Mouse (Mus musculus) G1E (cell line): ENCODE measurements around the gene Fcgr1. TPM values are rescaled to one million over a fixed set of nuclear protein-coding genes. Genes with fewer than 3 reads are reported as not detected.

Experiments used
- ATAC-seq: 2 replicates; pipeline ENCODE4 v1.8.0; 2016; ENCODE audit warnings: mild to moderate bottlenecking; ENCODE audit not compliant: insufficient number of reproducible peaks, poor library complexity, low FRiP score, severe bottlenecking; ENCODE audit errors: extremely low read depth
- DNase-seq: peaks from one replicate; pipeline ENCODE4 v3.0.0; 2012; ENCODE audit warnings: low spot score
- H3K27me3 ChIP-seq: 2 replicates; pipeline ENCODE4 v1.6.1; 2012; ENCODE audit warnings: mild to moderate bottlenecking, low read length, inconsistent platforms; ENCODE audit not compliant: insufficient read depth
- H3K36me3 ChIP-seq: replicated peaks from 2 replicates; pipeline ENCODE3; 2012; ENCODE audit warnings: mild to moderate bottlenecking, inconsistent platforms
- H3K4me1 ChIP-seq: 2 replicates; pipeline ENCODE4 v1.6.1; 2012; ENCODE audit warnings: low read depth, low read length, inconsistent platforms, mixed read lengths; ENCODE audit not compliant: insufficient read depth
- H3K4me3 ChIP-seq: 2 replicates; pipeline ENCODE4 v1.5.1; 2012; ENCODE audit warnings: low read depth, mild to moderate bottlenecking, inconsistent platforms, low read length, moderate library complexity, mixed read lengths
- H3K9me3 ChIP-seq: replicated peaks from 2 replicates; pipeline ENCODE4 v1.6.1; 2012; ENCODE audit warnings: inconsistent platforms
- CTCF ChIP-seq: IDR thresholded peaks from 2 replicates; pipeline ENCODE4 v1.5.1; 2012; ENCODE audit warnings: low read depth, low read length, inconsistent platforms, mixed read lengths
- GATA1 ChIP-seq: IDR thresholded peaks from 2 replicates; pipeline ENCODE4 v1.6.1; 2012; ENCODE audit warnings: borderline replicate concordance, low read length, inconsistent platforms, mixed read lengths
- GATA2 ChIP-seq: IDR thresholded peaks from 2 replicates; pipeline ENCODE4 v1.6.1; 2012; ENCODE audit warnings: low read depth, low read length, inconsistent platforms, borderline replicate concordance
- POLR2AphosphoS5 ChIP-seq: IDR thresholded peaks from 2 replicates; pipeline ENCODE4 v1.6.1; 2012; ENCODE audit warnings: low read depth, low read length, inconsistent platforms; ENCODE audit not compliant: insufficient replicate concordance
- TAL1 ChIP-seq: conservative IDR thresholded peaks from 2 replicates; pipeline ENCODE4 v1.6.1; 2012; ENCODE audit warnings: low read depth, low read length, inconsistent platforms, mixed read lengths
- polyA plus RNA-seq: library from polyadenylated mRNA; stranded (reverse); fragments of >175 nt; gene quantifications from 2 replicates; pipeline ENCODE4 v1.2.3, GENCODE M21; 2012
- total RNA-seq, 2 experiments: library from RNA; stranded (forward) in 1 of 2; stranded (reverse) in 1 of 2; fragments of 200-1000 nt in 1 of 2; fragments of >200 nt in 1 of 2; fragmentation: Nextera tagmentation in 1 of 2; gene quantifications; 2 replicates each; pipeline ENCODE4 v1.2.3; 2014 to 2017

Gene Fcgr1
- total and polyA plus RNA-seq, 3 experiments, result 0.16 to 0.53 TPM; not detected in 1

DNA sequence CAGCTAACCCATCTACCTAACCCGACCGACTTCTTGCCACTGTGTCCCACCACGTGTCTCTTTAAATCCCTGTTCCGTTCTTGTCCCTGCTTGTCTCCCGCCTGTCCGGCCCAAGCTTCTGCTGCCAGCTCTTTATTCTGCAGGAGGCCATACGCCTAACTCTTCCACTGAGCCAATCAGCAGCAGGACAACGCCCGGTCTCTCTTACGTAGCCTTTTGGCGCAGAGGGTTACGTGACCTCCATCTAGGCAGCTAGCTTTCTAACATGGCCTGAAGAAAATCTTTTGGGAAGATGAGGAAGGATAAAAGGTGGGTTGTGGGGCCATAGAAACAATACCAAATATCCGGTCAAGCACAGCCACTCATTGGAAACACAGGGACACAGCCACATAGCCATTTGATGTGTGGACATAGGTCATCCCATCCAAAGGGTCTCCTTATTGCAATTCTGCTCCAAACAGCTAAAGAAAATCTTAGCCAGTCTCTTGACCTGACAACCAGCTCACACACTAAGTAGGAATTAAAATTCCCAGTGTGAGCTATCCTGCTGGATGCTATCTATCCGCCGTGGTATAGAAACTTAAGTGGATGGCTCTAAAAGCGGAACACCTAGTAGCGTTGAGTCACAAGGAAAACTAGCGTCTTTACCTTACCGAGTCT lies 31.4 kb downstream of the Fcgr1 start:
- Histone ChIP-seq H3K27me3 (no peaks in the 10 kb centered on the region), H3K36me3 (no peaks in the 10 kb centered on the region), H3K4me3 (peak overlapping the region; percentile 75), H3K9me3 (no peaks in the 10 kb centered on the region), H3K4me1 (peaks cover 58% of the 10 kb centered on the region)
- peak; percentile 92 for TF ChIP-seq POLR2AphosphoS5
- no peak for TF ChIP-seq TAL1
- ATAC-seq (peak; percentile 78), DNase-seq (peak; percentile 54)

DNA sequence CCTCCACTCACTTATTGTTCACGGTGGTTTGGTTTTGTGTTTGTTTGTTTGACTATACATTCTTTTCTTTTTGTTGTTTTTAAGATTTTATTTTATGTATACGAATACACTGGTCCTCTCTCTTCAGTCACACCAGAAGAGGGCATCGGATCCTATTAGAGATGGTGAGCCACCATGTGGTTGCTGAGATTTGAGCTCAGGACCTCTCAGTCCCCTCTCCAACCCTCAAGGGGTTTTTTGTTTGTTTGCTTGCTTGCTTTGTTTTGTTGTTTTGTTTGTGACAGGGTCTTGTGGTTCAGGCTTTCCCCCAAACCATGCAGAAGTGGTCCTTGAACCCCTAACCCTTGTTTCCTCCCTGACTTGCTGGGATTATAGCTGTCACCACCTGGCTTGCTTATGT lies 32.1 kb downstream of the Fcgr1 start:
- no peak for ATAC-seq
- Histone ChIP-seq H3K9me3 (no peaks in the 10 kb centered on the region), H3K36me3 (no peaks in the 10 kb centered on the region), H3K4me3 (peak overlapping the region; percentile 75; the same call in 1 of the 2 replicates), H3K4me1 (peaks cover 58% of the 10 kb centered on the region), H3K27me3 (no peaks in the 10 kb centered on the region)
- no peak for TF ChIP-seq GATA1
- no peak for TF ChIP-seq POLR2AphosphoS5
- DNase-seq, result no peak

- no peaks in the 10 kb centered on the region for H3K9me3 ChIP-seq
- no peaks in the 10 kb centered on the region for H3K36me3 ChIP-seq
- no peak for DNase-seq
- H3K27me3 ChIP-seq, result no peaks in the 10 kb centered on the region
- H3K4me1 ChIP-seq, result peaks cover 71% of the 10 kb centered on the region
- no peak for ATAC-seq
- TF ChIP-seq POLR2AphosphoS5 (no peak), TAL1 (no peak), GATA1 (no peak), GATA2 (no peak), CTCF (no peak)
- H3K4me3 ChIP-seq, result no peak overlapping the region
Observed at GRCm38 (mm10) chr3:96260220-96260619, 33.5 kb downstream of the Fcgr1 start.

- no peak for TF ChIP-seq POLR2AphosphoS5
- no peak for TF ChIP-seq GATA1
- TF ChIP-seq GATA2, result no peak
- no peak for TF ChIP-seq TAL1
- TF ChIP-seq CTCF, result no peak
- ATAC-seq (no peak), DNase-seq (no peak)
- H3K27me3 ChIP-seq, result no peaks in the 10 kb centered on the region
- H3K9me3 ChIP-seq, result no peaks in the 10 kb centered on the region
- H3K36me3 ChIP-seq, result no peaks in the 10 kb centered on the region
- H3K4me3 ChIP-seq, result no peak overlapping the region
- H3K4me1 ChIP-seq, result peaks cover 62% of the 10 kb centered on the region
Observed at GRCm38 (mm10) chr3:96257190-96257589, 36.6 kb downstream of the Fcgr1 start.

DNA sequence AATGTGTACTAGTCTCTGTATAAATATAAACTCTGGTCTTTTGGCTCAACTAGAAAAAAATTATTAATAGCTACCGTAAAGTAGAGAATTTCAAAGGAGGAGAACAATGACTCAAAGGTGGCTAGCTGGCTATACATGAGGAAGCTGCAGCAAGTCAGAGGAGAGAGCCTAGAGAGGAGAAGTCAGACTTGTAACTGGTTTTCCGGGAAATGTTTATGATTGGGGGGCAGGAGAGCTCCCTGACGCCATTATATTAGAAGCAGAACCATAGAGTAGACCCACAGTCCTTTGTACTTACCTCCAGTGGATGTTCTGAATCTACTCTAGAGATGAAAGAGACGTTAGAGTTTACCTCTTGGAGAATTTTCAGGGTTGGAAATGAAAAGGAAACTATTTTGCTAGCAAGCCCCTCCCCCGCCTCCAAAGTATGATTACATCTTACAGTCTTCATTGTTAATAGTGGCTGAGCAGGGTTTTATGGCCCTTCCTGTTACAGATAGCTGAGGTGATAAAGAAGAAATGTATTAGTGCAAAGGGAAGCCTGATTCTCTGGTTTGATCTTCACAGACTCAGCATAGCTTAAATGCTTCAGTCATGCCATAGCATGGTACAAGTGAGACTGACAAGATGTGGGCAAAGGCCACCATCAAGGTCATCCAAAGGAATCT lies 37.7 kb downstream of the Fcgr1 start:
- TF ChIP-seq CTCF (no peak), GATA2 (no peak), GATA1 (no peak), TAL1 (no peak), POLR2AphosphoS5 (no peak)
- Histone ChIP-seq H3K36me3 (no peaks in the 10 kb centered on the region), H3K9me3 (no peaks in the 10 kb centered on the region), H3K27me3 (no peaks in the 10 kb centered on the region), H3K4me1 (peaks cover 53% of the 10 kb centered on the region), H3K4me3 (peak overlapping the region; percentile 27; the same call in 1 of the 2 replicates)
- ATAC-seq (no peak), DNase-seq (no peak)

- peaks cover 53% of the 10 kb centered on the region for H3K4me1 ChIP-seq
- no peaks in the 10 kb centered on the region for H3K9me3 ChIP-seq
- H3K4me3 ChIP-seq, result peak overlapping the region; percentile 62
- H3K27me3 ChIP-seq, result no peaks in the 10 kb centered on the region
- TF ChIP-seq TAL1 (peak; percentile 78), GATA2 (no peak)
- H3K36me3 ChIP-seq, result no peaks in the 10 kb centered on the region
- DNase-seq, result peak; percentile 51
- peak; percentile 94 for ATAC-seq
Observed at GRCm38 (mm10) chr3:96254683-96255355, 39.0 kb downstream of the Fcgr1 start.
